Mouse (Mus musculus): Measurements from ENCODE around the gene Adm. TPM values are rescaled to one million over a fixed set of nuclear protein-coding genes. Genes with fewer than 3 reads are reported as not detected.

Adm gene
- polyA plus RNA-seq, 1 experiment from 2014 or later, result 3.4 TPM

DNA sequence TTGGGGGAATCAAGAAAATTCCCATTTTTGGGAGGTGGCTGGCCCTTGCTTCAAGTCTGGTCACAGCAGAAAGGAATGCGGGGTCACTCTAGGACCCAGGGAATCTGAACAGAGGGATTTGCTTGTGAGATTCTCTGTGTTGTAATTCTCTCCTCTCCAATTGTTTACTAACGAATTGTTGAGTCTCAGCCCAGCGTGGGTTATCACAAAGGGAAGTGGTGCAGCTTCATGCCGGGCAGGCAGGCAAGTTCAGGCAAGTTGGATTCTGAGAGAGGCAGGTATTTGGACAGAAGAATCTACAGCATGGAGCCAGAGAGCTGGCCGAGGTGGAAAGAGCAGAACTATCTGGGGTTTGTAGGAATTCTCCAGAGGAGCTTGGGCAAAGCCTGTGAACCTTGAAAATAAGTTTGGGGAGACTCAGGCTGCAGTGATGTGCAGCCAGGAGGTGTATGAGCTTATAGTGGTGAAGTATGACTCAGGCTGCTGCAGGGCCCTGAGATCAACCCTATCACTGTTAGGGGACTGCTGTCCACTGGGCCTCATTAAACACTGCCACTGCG is 43.7 kb downstream of the Adm start:
- Histone ChIP-seq H3K9ac (replicated peaks) (no peak overlapping the region), H3K27me3 (ENCODE audit: insufficient read depth, low read length) (no peaks in the 10 kb centered on the region), H3K4me1 (ENCODE audit: insufficient read depth) (no peaks in the 10 kb centered on the region), H3K36me3 (replicated peaks; ENCODE audit: insufficient read depth, low read length) (no peaks in the 10 kb centered on the region), H3K4me2 (ENCODE audit: low read depth, low read length) (no peak overlapping the region), H3K4me3 (ENCODE audit: low read depth, low read length) (no peak overlapping the region), H3K27ac (ENCODE audit: low read depth) (no peak overlapping the region), H3K9me3 (ENCODE audit: low read length) (no peaks in the 10 kb centered on the region)
- ATAC-seq (no peak), DNase-seq (no peak)
- TF ChIP-seq EP300 (IDR thresholded peaks at IDR 0.05; ENCODE audit: low read depth) (no peak), CTCF (IDR thresholded peaks at IDR 0.05; ENCODE audit: low read depth) (no peak)
- WGBS (ENCODE audit: insufficient replicate concordance), result 43% methylated on average over 6 of the region's 6 CpGs

Other genes starting within 250 kb of the Adm start
- gene Sbf2, start 12.7 kb upstream of the Adm start, polyA plus RNA-seq (2015; fragmentation: Nextera tagmentation; extraction: Ambion mirVana), result 5.6 and 5.9 TPM in 2 replicates
- gene Ampd3, start 140.5 kb downstream of the Adm start, polyA plus RNA-seq (2015; fragmentation: Nextera tagmentation; extraction: Ambion mirVana), result 12.3 and 16.6 TPM in 2 replicates
- gene Rnf141, start 216.8 kb downstream of the Adm start, polyA plus RNA-seq (2015; fragmentation: Nextera tagmentation; extraction: Ambion mirVana), result 21.9 and 22.9 TPM in 2 replicates
- gene Lyve1, start 235.6 kb downstream of the Adm start, polyA plus RNA-seq (2015; fragmentation: Nextera tagmentation; extraction: Ambion mirVana), result 37.4 and 45.7 TPM in 2 replicates